Mouse (Mus musculus): ENCODE measurements around the gene Pde1c. TPM values are rescaled to one million over a fixed set of nuclear protein-coding genes. Genes with fewer than 3 reads are reported as not detected.

Pde1c gene
- polyA plus RNA-seq, 1 experiment: not detected

DNA sequence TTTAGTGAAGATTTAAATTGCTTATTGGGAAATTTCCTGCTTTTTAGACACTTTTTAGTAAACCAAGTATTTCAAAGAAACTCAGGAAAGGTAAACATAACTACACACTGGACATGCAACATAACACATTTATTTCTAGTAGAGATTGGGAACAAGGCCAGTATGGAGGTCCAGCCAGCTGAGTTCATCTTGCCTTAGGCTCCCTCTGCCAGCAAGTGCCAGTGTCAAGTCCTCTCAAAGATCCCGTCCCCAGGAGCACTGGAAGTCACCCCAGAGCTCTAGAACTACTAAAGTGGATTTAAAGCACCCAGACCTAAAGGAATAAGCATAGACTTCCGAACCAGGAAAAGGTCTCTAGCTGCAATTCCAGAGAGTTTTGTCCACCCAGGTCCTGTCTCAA, 279.6 kb downstream of the Pde1c start:
- TF ChIP-seq GATA1 (IDR thresholded peaks at IDR 0.05; ENCODE audit: low read length): no peak

GRCm38 (mm10) chr6:56284821-56285220, 284.1 kb downstream of the Pde1c start:
- TF ChIP-seq GATA1 (IDR thresholded peaks at IDR 0.05; ENCODE audit: low read length): no peak

GRCm38 (mm10) chr6:56275461-56275860, 293.4 kb downstream of the Pde1c start:
- no peak for TF ChIP-seq GATA1 (IDR thresholded peaks at IDR 0.05; ENCODE audit: low read length)

- no peak for TF ChIP-seq GATA1 (IDR thresholded peaks at IDR 0.05; ENCODE audit: low read length)
Observed at GRCm38 (mm10) chr6:56271741-56272140, 297.2 kb downstream of the Pde1c start.

DNA sequence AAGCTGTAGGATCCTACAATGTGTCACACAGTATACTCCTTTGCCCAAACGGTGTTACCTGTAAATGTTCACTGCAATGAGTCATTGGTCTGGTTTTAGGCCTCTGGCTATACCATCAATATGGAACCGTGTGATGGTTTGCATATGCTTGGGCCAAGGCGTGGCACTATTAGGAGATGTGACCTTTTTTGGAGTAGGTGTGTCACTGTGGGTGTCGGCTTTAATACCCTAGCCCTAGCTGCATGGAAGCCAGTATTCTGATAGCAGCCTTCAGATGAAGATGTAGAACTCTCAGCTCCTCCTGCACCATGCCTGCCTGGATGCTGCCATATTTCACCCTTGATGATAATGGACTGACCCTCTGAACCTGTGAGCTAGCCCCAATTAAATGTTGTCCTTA, 304.4 kb downstream of the Pde1c start:
- TF ChIP-seq GATA1 (IDR thresholded peaks at IDR 0.05; ENCODE audit: low read length): no peak

DNA sequence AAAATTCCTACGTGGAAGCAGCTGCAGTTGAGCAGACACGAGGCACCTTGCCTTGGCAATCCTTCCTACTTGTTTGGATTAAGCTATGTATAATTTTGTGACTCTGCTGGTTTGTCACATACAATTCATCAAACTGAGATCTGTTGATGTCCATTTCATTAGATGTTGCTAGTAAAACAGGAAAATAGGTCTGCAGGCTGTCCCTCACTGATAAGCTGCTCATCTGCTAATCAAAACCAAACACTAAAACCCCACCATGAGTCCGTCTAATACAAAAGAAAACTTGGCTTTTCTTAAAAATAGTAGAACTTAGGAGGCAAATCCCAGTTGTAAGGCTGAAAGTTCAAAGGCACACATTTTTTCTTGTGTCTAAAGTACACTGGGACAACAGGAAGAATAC, 308.8 kb downstream of the Pde1c start:
- peak; percentile 39 for TF ChIP-seq GATA1 (IDR thresholded peaks at IDR 0.05; ENCODE audit: low read length)

DNA sequence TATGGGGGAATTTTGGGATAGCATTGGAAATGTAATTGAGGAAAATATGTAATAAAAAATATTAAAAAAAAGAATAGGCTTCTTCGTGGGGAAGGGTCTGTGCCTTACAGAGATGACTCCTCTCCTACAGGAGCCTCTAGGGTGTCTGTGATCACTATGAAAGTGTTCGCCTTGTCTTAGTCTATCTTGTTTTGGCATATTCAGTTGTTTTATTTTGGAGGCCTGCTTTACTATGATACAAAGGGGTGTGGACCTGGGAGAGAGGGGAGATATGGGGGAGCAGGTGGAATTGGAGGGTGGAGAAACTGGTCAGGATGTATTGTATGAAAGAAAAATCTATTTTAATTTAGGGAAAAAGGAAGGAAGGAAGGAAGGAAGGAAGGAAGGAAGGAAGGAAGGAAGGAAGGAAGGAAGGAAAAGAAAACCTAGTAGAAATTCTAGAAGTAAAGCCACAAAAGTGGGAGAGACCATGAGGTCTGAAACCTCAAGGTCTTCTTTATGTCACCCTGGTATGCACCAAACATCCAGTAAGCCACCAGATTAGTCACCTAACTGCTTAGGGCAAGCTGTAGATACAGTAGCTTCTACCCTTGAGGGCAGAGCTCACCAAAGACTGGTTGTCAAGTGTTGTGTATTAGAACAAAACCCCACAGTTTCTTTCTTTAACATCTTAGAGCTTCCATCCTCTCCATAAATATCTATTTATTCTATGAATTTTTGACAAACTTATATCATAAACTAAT, 311.2 kb downstream of the Pde1c start:
- no peak for TF ChIP-seq GATA1 (IDR thresholded peaks at IDR 0.05; ENCODE audit: low read length)

DNA sequence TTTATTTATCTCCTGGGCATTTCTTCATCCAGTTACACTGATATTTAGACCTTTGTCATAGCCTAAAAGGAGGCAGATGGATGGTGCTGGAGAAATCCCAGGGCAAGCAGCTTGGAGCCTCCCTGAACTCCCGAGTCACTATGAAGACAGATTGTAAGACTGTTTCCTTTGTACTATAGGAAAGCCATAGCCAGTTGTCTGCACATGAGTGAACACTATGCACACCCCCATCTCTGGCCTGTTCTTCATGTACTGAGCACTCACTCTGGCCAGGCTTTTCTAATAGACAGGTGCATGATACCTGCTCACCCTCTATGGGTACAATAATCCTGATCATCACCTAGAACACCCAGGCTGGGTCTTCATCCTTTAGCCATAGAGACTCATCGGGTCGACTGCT, 318.8 kb downstream of the Pde1c start:
- no peak for TF ChIP-seq GATA1 (IDR thresholded peaks at IDR 0.05; ENCODE audit: low read length)

GRCm38 (mm10) chr6:56191426-56192140, 377.3 kb downstream of the Pde1c start:
- no peak for TF ChIP-seq GATA1 (IDR thresholded peaks at IDR 0.05; ENCODE audit: low read length)

- TF ChIP-seq GATA1 (IDR thresholded peaks at IDR 0.05; ENCODE audit: low read length): no peak
Observed at GRCm38 (mm10) chr6:56176485-56176884, 392.4 kb downstream of the Pde1c start.

DNA sequence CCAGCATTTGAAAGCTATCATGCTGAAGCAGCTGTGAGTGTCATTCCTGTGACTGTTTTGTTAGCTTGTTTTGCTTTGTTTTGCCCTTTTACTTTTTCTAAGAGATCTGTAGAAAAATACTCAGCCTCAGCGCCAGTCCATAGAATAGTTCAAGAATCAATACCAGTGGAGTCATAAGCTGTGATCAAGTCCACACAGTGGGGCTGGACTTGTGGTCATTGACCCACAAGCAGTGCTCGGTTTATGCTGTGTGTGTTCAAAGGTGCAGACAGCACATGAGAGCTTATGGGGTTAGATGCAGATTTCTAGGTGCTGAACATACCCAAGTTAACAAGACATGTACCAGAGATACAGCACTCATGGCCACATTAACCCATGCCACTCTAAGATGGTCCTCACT, 396.7 kb downstream of the Pde1c start:
- TF ChIP-seq GATA1 (IDR thresholded peaks at IDR 0.05; ENCODE audit: low read length): no peak

GRCm38 (mm10) chr6:56168736-56169135, 400.2 kb downstream of the Pde1c start:
- TF ChIP-seq GATA1 (IDR thresholded peaks at IDR 0.05; ENCODE audit: low read length): no peak

GRCm38 (mm10) chr6:56158217-56158616, 410.7 kb downstream of the Pde1c start:
- TF ChIP-seq GATA1 (IDR thresholded peaks at IDR 0.05; ENCODE audit: low read length): no peak

- no peak for TF ChIP-seq GATA1 (IDR thresholded peaks at IDR 0.05; ENCODE audit: low read length)
Observed at GRCm38 (mm10) chr6:56156836-56157235, 412.1 kb downstream of the Pde1c start.

DNA sequence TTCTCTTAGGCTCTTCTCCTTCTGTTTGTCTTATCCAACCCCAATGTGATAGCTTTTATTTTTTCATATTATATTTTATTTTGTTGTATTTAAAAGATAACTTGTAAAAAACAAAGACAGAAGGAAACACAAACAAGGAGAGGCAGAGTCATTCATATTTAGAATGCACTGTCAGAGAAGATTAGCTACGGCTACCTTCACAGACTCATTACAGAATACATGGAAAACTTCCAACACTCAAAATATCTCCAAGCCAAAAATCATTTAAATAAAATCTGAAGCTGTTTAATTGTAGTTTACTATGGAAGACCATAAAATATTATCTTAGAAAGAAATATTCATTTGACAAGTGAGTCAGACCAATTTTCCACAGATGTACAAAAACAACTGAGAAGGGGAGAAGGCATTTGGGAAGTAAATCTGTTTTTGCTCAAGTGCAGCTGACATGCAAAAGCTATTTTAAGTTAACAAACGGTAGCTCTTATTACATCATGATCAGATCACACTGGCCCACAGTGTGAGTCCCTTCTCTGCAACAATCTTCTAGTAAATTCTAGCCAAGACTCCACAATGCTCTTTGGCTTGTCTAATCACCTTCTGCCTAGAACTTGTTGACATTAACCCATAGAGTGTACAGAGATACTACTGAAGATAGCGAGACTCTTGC, 438.3 kb downstream of the Pde1c start:
- no peak for TF ChIP-seq GATA1 (IDR thresholded peaks at IDR 0.05; ENCODE audit: low read length)

DNA sequence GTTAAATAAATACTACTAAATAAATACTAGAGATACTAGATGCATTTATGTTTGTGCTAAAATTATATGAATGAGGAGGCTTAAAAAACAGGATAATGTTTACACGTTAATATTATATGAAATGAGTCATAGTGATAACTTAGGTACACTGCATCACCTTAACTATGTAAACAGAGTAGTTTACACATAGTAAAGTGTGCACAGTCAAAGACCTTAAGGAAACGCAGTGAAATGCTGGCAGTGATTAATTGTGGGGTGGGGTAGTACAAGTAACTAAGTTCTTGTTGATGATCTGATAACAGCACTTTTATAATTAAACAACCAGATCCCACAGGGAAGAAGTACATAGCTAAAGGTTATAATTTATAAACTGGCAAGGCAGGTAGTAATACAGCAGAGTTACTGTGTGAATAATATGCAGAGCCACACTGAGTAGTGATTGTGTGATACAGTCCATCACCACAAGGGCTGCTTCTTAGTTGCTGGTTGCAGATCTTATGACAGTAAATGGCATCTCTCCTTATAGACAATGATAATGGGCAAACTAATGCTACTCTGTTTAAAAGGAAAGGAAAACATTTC, 469.3 kb downstream of the Pde1c start:
- no peak for TF ChIP-seq GATA1 (IDR thresholded peaks at IDR 0.05; ENCODE audit: low read length)

Measured in G1E-ER4 (cell line).